Mouse (Mus musculus) myocyte (in vitro differentiated cells): ENCODE measurements around the gene Cryaa. TPM values are rescaled to one million over a fixed set of nuclear protein-coding genes. Genes with fewer than 3 reads are reported as not detected.

ENCODE experiments used
- H3K27me3 ChIP-seq: one replicate; pipeline ENCODE4 v1.6.1; 2011; ENCODE audit not compliant: control insufficient read depth, insufficient read depth, insufficient read length
- H3K36me3 ChIP-seq: one replicate; pipeline ENCODE4 v1.6.1; 2011; ENCODE audit not compliant: control insufficient read depth, insufficient read depth
- H3K4me2 ChIP-seq: one replicate; pipeline ENCODE4 v1.6.1; 2011; ENCODE audit warnings: low read depth, control low read depth
- H3K4me3 ChIP-seq: one replicate; pipeline ENCODE4 v1.5.1; 2011; ENCODE audit warnings: mild to moderate bottlenecking, control low read depth, moderate library complexity
- H3K79me2 ChIP-seq: one replicate; pipeline ENCODE4 v1.6.1; 2011; ENCODE audit not compliant: control insufficient read depth, insufficient read depth
- H3ac ChIP-seq: one replicate; pipeline ENCODE4 v1.6.1; 2011; ENCODE audit not compliant: control insufficient read depth, insufficient read length
- CEBPB ChIP-seq: IDR thresholded peaks from 2 replicates; pipeline ENCODE4 v1.6.1; 2011; ENCODE audit warnings: mild to moderate bottlenecking, moderate library complexity; ENCODE audit not compliant: poor library complexity, insufficient read depth, severe bottlenecking
- E2F4 ChIP-seq: IDR thresholded peaks from one replicate; pipeline ENCODE4 v1.6.1; 2011; ENCODE audit warnings: mild to moderate bottlenecking, control low read depth, moderate library complexity; ENCODE audit not compliant: insufficient read depth
- MAX ChIP-seq: IDR thresholded peaks from one replicate; pipeline ENCODE4 v1.6.1; 2011; ENCODE audit warnings: low read depth, mild to moderate bottlenecking, control low read depth
- MYOD1 ChIP-seq, 3 experiments: IDR thresholded peaks; one replicate each; pipeline ENCODE4 v1.6.1; 2011; ENCODE audit warnings: control low read depth in 2 of 3, low read depth in 2 of 3, mild to moderate bottlenecking in 2 of 3, moderate library complexity in 1 of 3; ENCODE audit not compliant: insufficient read length in 2 of 3, control insufficient read depth in 1 of 3
- MYOG ChIP-seq, 3 experiments: IDR thresholded peaks; one replicate each; pipeline ENCODE4 v1.6.1; 2011; ENCODE audit warnings: control low read depth in 2 of 3, low read depth in 2 of 3, mild to moderate bottlenecking in 2 of 3; ENCODE audit not compliant: insufficient read length in 2 of 3, control insufficient read depth in 1 of 3, insufficient read depth in 1 of 3
- POLR2A ChIP-seq: IDR thresholded peaks from one replicate; pipeline ENCODE4 v1.6.1; 2011; ENCODE audit warnings: low read depth, mild to moderate bottlenecking, control low read depth, moderate library complexity; ENCODE audit not compliant: insufficient read length
- POLR2AphosphoS2 ChIP-seq: IDR thresholded peaks from one replicate; pipeline ENCODE4 v1.6.1; 2011; ENCODE audit warnings: low read depth, control low read depth; ENCODE audit not compliant: insufficient read length
- REST ChIP-seq: IDR thresholded peaks from one replicate; pipeline ENCODE4 v1.6.1; 2011; ENCODE audit warnings: mild to moderate bottlenecking, control low read depth, moderate library complexity; ENCODE audit not compliant: insufficient read depth, insufficient read length
- SRF ChIP-seq: IDR thresholded peaks from one replicate; pipeline ENCODE4 v1.6.1; 2011; ENCODE audit warnings: low read depth; ENCODE audit not compliant: control insufficient read depth, insufficient read length
- TCF12 ChIP-seq: IDR thresholded peaks from one replicate; pipeline ENCODE4 v1.6.1; 2011; ENCODE audit warnings: mild to moderate bottlenecking, control low read depth; ENCODE audit not compliant: poor library complexity, insufficient read depth, severe bottlenecking
- TCF3 ChIP-seq: IDR thresholded peaks from one replicate; pipeline ENCODE4 v1.6.1; 2011; ENCODE audit warnings: low read depth, control low read depth; ENCODE audit not compliant: insufficient read length
- USF1 ChIP-seq: IDR thresholded peaks from one replicate; pipeline ENCODE4 v1.6.1; 2011; ENCODE audit warnings: low read depth, mild to moderate bottlenecking, control low read depth, moderate library complexity
- polyA plus RNA-seq: library from polyadenylated mRNA; unstranded; fragments of >200 nt; fragmentation: generic; extraction: Trizol; gene quantifications from one replicate; pipeline ENCODE4 v1.2.1, GENCODE M21; 2012; ENCODE audit warnings: missing spikeins

The Cryaa gene
- polyA plus RNA-seq, 1 experiment: not detected

DNA sequence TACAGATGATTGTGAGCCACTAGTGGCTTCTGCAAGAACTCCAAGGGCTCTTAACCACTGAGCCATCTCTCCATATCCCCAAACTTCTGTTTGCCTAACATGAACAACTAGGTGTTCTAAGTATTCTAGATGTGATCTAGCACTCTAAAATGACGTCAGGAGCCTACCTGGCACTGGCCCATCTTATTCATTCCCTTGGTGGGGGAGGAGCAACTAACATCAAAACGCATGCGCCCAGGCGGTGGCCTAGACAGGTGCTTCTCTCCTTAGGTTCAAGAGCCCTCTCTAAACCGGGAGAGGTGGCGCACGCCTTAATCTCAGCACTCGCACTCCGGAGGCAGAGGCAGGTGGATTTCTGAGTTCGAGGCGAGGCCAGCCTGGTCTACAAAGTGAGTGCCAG, 41.8 kb upstream of the Cryaa start:
- Histone ChIP-seq H3ac (no peak overlapping the region), H3K36me3 (no peaks in the 10 kb centered on the region), H3K4me2 (no peak overlapping the region), H3K4me3 (no peak overlapping the region), H3K79me2 (no peaks in the 10 kb centered on the region), H3K27me3 (peaks cover 19% of the 10 kb centered on the region)
- TF ChIP-seq USF1 (no peak), REST (no peak)

DNA sequence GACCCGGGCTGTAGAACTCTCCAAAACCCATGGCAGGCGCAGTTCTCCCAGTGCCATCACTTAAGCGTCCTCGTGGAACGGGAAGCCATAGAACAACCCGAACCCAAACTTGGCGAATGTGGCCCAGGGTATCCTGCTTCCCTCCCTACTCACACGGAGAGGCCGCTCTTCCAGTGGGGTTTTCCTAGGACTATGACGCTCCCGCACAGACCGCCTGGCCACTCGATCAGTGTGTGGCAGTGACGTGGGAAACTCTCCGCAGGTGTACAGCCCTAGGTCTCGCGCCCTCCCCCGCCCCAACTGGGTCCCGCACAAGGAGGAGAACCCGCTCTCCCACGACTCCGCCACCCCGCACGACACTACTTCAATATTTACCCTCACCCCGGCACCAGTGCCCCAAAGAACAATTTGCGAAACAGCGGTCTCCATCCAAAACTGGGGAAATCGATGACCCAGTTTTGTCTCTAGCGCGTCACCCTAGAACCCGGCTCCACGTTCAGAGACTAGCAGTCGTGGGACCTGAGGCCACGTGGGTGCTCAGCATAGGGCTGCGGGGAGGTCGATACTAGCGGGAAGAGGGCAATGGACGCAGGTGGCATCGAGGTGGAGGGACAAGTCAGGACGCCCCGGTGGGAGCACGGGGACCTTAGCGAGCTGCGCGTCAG, 41.2 kb upstream of the Cryaa start:
- no peaks in the 10 kb centered on the region for H3K36me3 ChIP-seq
- H3ac ChIP-seq: no peak overlapping the region
- peak in 1 of 3 experiments; percentile 19 for TF ChIP-seq MYOG (IDR thresholded peaks at IDR 0.05; ENCODE audit: control insufficient read depth in 1 of 3, insufficient read depth in 1 of 3, insufficient read length in 2 of 3, low read depth in 2 of 3)
- no peak for TF ChIP-seq USF1
- H3K79me2 ChIP-seq: no peaks in the 10 kb centered on the region
- peaks cover 19% of the 10 kb centered on the region for H3K27me3 ChIP-seq
- peak overlapping the region; percentile 50 for H3K4me2 ChIP-seq
- no peak overlapping the region for H3K4me3 ChIP-seq

DNA sequence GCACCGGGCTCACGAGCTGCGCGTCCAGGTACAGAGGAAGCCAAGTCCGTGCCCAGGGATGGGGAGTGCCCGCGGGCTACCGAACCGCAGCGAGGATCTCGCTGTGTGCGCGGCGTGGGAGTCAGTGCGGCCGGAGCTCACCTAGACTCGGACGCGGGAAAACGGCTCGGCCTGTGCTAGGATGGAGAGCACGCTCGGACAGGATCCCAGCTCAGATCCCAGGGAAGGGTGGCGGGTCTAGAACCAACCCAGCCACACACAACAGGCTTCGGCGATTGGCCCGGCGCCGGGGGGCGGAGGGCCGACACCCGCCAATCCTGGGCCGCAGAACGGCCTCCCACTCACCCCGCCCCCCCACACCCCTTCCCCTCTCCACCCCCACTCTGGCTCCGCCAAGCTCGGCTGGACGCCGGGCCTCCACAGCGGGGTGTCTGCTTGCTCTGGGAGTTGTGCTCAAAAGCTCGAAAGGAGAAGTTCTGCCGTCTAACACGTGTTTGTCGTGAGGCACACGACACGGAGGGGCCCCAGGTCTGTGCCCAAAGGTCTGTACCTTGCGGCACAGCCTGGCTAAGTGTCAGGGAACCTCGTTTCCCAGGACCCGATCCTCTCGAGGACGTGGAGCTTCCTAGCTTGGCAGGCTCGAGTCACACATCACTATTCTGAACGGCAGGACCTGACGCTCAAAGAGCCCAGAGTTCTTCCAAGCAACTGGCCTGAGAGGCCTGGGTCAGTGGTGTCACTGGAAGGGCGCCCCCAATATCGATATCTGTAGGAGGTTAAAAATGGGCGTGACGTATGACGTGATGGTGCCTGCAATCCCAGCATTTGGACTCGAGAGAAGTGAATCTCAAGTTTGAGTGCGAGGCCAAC, 40.4 kb upstream of the Cryaa start, which contains the start of gene Cbs:
Cbs (minus strand) TSS at position 297 of the 870 bp plus-strand sequence.
- Histone ChIP-seq H3K27me3 (peaks cover 19% of the 10 kb centered on the region), H3K4me2 (peak within 1 kb of the TSS; percentile 50), H3K79me2 (no peaks in the 10 kb centered on the region), H3ac (no peak within 1 kb of the TSS), H3K4me3 (no peak within 1 kb of the TSS), H3K36me3 (no peaks in the 10 kb centered on the region)
- TF ChIP-seq SRF: no peak
- no peak for TF ChIP-seq POLR2AphosphoS2
- TF ChIP-seq MAX: no peak
- no peak for TF ChIP-seq REST
- TF ChIP-seq CEBPB: no peak
- no peak for TF ChIP-seq POLR2A
- TF ChIP-seq MYOG (IDR thresholded peaks at IDR 0.05; ENCODE audit: control insufficient read depth in 1 of 3, insufficient read depth in 1 of 3, insufficient read length in 2 of 3, low read depth in 2 of 3): no peak
- TF ChIP-seq TCF12: no peak
- TF ChIP-seq USF1: no peak
- no peak for TF ChIP-seq TCF3
- no peak for TF ChIP-seq MYOD1 (IDR thresholded peaks at IDR 0.05; ENCODE audit: control insufficient read depth in 1 of 3, insufficient read length in 2 of 3, low read depth in 2 of 3)
- TF ChIP-seq E2F4: no peak

DNA sequence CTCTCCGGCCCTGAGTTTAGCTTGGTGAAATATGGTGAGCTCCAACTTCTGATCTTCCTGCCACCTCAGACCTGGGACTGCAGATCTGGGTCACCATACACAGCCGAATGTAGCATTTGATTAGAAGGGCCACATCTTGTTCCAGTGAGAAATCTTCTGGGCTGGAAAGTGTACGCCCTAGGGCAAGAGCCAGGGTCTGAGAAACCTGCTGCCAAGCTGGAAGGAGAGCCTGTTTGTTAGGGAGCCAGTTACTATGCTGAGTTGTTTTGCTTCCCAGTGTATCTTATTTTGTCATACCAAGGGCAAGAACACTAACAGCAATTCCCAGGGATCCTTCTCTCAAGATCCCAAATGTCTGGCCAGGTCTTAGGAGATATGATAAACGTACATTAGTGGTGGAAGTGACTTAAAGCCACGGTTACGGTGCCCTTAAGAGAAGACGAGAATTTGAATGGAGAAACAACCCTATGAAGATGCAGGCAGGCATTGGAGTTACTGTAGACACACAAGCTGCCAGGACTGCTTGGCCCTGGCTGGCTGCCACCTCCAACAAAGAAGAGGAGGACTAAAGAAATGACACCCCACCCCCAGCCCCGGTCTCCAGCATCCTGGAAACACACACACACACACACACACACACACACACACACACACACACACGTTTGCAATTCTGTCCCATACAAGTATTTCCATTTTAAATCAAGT, 39.6 kb upstream of the Cryaa start:
- Histone ChIP-seq H3K27me3 (peaks cover 19% of the 10 kb centered on the region), H3K4me3 (no peak overlapping the region), H3ac (no peak overlapping the region), H3K4me2 (no peak overlapping the region), H3K36me3 (no peaks in the 10 kb centered on the region), H3K79me2 (no peaks in the 10 kb centered on the region)
- TF ChIP-seq POLR2AphosphoS2 (no peak), TCF3 (no peak), REST (no peak), MYOD1 (IDR thresholded peaks at IDR 0.05; ENCODE audit: control insufficient read depth in 1 of 3, insufficient read length in 2 of 3, low read depth in 2 of 3) (no peak), TCF12 (no peak), USF1 (no peak), SRF (no peak)

DNA sequence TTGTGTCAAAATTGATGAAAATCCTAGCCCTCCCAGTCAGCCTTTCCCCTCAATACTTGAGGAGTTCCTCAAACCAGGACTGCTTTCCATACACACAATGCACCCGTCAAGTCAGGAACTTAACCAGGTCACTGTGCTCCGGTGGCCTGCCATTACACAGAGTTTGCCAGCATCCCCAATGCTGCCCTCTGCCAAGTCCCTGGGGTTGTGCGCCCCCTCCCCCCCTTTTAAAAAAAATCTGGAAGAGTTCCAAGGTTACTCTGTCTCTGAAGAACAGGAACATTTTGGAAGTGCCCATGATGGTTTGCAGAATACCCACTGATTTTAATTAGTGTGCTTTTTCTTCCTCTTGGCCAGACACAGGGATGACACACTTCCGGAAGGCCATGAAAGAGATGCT, 38.0 kb upstream of the Cryaa start:
- Histone ChIP-seq H3K27me3 (peaks cover 19% of the 10 kb centered on the region), H3K4me3 (no peak overlapping the region), H3K79me2 (no peaks in the 10 kb centered on the region), H3K4me2 (no peak overlapping the region), H3ac (no peak overlapping the region), H3K36me3 (no peaks in the 10 kb centered on the region)
- TF ChIP-seq MAX: no peak
